Mouse (Mus musculus) spleen, embryonic (tissue): ENCODE measurements at regions not wholly inside any gene's neighbourhood (a gene's known extent, or its start where the extent isn't known, plus 50 kb on each side); places are given as distances from the start of the nearest gene placed in this dataset.

Source experiments
- CTCF ChIA-PET: fragments of 350-600 bp; sonication (Branson Sonifier 250); formaldehyde crosslinking; loops from one replicate; lab custom pipeline; 2022; lab: Charles Lee

DNA sequence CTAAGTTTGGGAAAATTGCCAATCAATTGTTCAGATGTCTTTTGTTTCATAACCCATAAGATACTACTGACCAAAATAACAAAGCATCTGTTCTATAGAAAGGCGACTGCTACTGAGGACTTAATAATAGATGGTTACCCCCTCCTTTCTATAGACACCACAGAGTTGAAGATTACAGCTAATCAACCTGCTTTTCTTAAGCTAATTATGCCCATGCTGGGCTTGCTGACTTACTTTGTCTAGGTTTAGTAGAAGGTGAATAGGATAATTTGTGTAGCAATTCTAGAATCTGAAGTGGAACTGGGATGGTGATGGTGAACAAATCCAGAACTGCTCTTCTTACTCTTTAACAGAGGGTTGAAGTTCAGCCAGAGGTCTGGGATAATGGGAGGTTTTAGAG lies 53.8 kb upstream of the Tbx18 start:
- CTCF ChIA-PET: no interaction called here

DNA sequence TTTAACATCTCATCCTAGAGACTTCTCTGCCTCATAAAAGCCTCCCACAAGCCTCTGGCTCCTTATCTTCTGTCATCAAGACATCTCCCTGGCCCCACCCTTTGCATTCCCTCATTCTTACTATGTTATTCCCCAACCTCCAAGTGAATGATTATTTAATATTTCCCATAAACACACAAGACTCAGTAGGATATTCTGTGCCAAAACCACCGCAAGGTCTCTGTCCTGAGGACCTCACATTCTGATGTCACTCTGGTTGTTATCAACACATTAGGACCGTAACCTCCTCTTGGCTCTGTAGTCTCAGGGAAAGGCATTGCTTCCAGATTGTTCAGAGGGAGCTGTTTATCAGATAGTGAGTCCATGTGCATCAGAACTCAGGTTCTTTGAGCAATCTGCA lies 80.7 kb upstream of the Tbx18 start:
- CTCF ChIA-PET: no interaction called here

DNA sequence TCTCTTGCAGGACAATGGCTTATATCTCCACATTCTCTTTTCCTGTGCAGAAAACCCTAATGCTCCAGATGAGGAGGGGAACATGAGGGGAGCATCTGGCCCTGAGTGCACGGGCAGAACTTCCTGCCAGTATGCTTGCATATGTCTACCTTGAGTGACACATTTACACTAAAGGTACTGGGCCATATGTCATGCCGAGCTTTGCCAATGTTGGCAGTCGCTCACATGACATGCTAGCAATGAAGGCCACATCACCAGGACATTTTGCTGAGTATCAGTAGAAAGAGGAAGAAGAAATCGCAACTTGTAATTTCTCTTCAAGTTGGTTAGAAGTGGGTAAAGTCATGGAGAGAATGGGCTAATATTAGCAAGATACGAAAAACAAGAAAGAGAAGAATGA lies 91.2 kb upstream of the Tbx18 start:
- CTCF ChIA-PET: no interaction called here

DNA sequence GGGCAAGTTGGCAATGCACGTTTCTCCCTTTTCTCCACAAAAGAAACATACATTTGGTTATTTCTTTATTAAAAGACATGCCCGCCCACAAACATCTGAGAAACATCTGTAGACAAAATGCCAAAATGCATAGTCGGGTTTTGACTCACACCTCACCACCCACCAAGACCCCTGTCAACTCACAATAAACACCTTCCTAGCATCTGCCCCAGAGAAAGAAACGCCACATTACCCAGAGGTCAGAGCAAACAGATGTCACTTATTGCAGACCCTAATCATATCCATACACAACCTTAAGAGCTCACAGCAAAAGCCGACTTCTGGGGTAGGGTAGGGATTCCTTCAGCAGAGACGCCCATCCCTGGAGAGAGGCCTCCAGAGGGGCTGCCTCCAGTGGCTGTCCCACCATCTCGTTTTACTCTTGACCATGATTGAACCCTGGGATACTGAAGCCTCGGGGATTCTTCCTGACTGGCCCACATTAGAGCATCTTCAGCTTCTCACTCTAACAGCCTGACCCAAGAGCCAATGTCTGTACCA lies 93.7 kb upstream of the Tbx18 start:
- CTCF ChIA-PET: no interaction called here

DNA sequence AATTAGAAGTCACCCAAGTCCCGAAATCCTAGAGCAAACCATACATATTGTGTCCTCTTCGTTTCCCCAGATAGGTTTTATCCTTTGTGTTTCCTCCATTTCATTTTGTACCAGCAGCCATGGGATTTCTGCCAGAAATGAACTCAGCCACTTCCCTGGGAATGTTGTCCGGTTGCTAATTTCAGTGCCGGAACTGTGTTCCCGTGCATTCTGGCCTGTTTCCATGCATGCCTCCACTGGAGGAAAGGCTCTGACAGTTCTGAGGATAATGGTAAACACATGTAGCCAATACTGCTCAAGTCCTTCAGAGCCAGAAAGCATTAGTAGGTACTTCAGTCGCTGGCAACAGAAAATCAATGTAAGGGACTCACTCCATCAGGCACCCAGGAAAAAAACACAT lies 112.8 kb upstream of the Tbx18 start:
- CTCF ChIA-PET: no interaction called here

DNA sequence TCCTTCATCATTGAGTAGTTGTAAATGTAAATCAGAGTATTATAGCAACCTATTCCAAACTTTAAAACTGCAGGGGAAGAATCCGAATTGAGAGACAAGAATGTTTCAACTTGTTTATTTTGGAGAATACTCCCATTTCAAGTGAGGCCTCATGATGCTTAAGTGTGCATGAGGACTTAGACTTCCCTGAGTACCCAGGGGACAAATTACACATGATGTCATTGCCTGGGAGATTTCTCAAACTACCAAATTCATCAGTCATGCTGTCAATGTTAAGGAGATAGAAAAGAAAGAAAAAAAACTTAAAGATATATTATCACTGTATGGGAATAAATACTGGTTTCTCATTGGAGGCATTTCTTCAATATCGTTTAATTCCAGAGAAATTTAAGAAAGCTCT lies 113.4 kb upstream of the Tbx18 start:
- CTCF ChIA-PET: no interaction called here

DNA sequence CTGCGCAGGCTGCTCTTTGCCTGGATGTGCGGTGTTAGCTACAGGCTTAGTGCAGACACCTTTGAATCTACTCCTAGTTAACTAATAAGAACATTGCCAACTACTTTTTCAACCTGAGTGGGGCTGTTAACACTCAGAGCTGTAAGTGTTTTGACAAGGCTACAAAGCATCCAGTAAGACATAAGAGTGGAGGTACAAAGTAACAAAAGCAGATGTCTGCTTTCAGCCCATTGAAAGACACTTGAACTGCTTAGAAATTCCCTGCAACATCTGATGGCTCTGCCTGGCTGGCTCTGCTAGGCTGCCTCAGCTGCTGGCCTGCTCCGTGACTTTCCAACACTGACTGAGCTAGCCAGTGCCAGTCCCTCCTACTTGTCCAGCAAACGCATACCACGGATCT lies 117.8 kb upstream of the Tbx18 start:
- CTCF ChIA-PET: no interaction called here

DNA sequence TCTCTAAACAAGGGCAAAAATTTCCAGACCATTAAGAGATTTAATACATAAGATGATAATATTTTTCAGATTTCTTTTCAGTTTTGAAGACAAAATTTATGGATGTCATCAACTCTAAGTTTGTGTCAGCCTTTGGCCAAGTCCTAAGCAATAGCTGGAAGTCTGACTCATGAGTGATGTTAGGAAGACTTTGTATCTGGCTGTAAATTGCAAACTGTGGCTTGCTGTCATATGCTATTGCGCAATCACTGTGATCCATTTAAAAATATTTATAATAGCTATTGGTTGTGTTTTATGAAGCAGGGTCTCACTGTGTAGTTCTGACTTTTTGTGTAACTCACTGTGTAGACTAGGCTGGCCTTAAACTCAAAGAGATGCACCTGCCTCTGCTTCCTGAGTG lies 119.1 kb upstream of the Tbx18 start:
- CTCF ChIA-PET: no interaction called here

DNA sequence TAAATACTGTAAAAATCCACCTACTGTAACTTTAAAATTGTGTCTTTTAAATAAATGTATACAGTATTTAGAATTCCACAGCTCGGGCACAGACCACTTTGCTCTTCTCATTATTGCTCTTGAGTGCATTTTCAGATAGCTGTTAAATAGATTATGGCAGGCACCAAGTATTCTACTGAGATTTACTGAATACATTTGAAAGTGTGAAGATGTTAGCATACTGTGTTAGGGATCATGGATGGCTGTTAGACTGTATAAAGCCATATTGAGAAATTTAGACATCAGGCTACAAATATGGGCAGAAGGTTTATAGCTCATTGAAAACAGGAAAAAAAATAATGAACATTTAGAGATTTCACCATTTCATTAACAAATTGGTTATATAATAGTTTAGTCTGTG lies 130.5 kb upstream of the Tbx18 start:
- CTCF ChIA-PET: no interaction called here

DNA sequence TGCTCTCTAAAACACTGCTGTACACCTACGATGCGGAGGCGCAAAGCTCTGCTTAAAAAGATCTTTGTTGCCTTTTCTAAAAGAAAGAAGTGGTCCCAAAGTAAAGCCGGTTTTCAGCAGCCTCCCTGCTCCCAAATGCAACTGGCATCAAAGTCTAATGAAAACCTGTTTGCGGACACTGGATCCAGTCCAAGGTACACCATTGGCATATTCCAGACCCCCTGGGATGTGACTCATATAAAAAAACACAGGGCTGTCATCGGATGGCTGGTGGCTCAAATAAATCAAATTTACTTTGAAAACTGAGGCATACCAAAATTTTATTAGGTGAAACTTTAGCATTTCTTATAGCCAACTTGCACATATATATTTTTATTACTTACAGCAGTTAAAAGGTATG lies 134.2 kb upstream of the Tbx18 start:
- CTCF ChIA-PET: no interaction called here

DNA sequence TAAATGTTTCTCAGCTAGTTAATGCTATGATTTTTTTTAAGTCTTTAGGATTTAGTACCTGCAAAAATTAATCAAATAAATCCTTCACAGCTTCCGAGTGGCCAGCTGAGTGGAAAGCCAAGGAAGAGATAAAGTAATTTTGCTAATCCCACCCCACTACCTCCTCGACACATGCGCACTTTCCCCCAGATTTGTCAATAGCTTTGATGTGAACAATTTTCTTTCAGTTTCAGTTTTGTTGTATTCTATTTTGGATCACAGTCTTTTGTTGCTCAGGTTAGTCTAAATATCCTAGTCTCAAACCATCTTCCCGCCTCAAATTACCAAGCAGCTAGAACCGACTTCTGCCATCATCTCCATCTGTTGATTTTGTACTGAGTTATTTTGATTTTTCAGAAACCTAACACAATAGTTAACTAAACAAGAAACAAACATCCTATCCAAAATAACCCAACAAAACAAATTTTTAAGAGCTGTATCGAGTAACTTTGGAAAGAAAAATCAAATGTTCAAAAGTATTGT lies 141.4 kb upstream of the Tbx18 start:
- CTCF ChIA-PET: no interaction called here

DNA sequence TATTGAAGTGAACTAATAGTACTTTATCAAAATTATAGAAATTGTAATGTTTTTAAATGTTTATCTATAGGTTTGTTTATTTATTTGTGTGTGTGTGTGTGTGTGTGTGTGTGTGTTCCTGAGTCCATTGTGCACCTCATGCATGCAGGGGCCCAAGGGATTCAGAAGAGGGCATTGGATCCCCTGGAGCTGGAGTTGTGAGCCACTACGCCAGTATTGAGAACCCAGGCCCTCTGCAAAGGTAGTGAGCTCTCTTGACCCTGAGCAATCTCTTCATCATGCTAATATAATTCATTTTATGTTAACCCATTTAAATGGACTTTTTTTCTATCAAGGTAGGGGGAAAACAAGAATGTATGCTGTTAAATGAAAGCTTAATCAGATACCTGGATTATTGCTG lies 151.5 kb upstream of the Tbx18 start:
- CTCF ChIA-PET: no interaction called here

DNA sequence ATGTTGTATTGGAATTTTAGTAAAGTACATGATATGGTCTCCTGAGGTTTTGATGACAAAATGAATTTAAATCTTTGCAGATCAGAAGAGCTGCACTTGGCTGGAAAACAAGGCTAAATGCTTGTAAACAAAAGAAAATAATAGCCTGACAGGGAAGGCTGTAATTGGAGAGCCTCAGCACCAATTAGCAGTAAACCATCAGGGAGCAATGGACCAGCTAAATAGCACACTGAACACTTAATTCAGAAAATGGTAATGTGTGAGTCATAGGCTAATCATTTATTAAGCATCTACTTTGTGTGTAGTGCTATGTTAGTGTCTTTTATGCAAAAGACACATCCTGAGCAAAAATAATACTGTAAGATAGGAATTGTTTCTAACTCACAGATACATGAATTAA lies 152.0 kb upstream of the Tbx18 start:
- CTCF ChIA-PET: no interaction called here

DNA sequence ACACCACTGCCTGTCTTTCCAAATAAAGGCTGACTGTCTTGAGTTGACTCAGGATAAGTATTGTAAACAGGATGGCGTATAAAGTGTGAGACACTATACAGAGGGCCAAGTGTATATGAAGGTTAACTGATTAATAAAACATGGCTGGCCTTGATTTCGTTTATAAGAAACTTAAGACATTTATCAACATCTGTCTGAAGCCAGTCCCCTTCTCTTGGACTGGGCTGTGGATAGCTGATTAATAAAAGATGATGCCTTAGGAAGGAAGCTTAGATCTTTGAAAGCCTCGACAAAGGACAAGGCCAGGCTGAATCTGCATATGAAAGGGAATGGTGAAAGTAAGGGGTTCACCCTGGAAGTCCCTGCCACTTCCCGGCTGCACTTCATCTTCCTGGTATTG lies 163.0 kb upstream of the Tbx18 start:
- CTCF ChIA-PET: no interaction called here

DNA sequence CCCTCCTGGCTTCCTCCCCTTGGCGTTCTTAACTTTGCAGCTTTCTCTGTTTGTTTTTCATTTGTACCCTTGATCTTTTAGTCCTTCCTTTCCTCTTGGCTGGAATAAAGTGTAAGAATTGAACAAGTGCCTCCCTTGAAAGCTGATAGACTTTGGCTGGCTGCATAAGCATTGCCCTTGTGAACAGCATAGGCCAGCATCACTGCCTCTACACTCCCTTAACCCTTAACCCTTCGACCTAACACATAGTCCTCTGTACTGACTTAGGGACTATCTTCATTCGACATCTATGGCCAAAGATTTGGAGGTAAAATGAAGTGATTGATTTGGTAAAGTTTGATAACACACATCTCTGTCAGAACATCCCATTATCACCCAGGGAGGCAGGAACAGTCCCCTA lies 163.5 kb upstream of the Tbx18 start:
- CTCF ChIA-PET: no interaction called here

DNA sequence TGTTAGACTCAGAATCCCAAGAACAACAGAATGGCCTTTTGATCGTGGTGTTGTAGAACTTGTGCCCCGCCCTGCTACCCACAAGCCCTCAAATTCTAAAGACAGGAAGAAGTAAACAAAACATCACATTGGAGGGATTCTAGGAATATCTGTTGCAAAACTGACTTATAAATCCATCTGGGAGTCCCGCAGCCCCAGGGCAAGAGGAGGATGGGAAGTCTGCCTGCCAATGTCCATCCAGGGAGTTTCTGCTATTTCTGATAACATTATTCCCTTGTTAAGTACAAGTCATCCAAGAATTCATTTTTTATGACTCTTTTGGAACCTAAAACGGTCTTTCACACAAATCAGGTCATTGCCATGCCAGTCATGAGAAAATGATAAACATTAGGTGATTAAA lies 164.5 kb upstream of the Tbx18 start:
- CTCF ChIA-PET: no interaction called here

DNA sequence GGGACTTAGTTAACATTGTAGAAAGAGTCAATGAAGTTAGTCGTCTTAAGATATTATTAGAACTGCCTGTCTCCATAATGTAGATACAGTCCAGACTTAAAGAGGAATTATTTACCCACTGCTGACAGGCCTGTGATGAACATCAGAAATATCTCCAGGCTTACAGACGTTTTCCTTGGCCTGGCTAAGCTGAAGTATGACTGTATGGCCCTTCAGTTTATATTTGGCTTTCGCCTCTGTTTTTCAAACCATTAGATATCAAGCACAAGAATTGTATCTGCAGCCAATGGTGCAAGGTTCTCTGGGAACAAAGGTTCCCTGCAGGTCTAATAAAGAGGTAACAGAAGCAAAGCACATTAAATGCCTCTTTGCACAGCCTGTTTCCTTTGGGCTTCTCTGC lies 166.3 kb upstream of the Tbx18 start:
- CTCF ChIA-PET: no interaction called here

DNA sequence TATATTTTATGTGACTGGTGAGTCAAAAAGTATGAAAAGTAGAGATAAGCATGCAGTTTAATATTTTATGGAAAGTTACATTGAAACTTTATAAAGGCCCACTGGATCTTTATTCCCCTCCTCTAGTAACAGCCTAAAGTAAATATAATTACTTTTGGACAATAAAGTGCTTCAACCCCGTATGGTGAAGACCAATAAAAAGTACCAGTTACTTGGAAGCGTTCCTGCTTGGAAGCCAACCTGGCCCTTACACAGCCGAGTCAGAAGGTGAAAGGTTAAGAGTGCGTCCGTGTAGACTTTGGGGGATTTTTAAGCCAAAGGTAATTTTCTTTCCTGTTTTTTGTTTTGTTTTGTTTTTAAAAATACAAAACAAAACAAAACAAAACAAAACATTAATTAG lies 168.3 kb upstream of the Tbx18 start:
- CTCF ChIA-PET: no interaction called here

DNA sequence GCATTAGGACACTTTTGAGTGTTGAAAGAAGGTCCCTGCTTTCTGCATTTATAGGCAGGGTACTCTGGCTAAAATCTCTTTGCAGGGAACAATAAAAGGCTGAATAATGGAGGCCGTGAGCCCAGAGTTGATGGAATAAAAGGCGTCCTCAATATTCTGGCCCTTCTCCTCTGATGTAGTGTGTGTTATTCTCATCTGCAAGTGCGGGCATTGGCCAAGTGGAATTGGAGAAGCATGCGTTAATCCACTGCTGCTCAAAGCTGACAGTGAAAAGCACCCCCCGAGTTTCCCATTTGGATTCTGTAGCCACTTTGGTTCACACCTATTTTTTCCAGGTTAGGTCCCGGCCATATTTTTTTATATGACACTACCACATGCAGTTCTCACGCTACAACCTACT lies 168.7 kb upstream of the Tbx18 start:
- CTCF ChIA-PET: no interaction called here

DNA sequence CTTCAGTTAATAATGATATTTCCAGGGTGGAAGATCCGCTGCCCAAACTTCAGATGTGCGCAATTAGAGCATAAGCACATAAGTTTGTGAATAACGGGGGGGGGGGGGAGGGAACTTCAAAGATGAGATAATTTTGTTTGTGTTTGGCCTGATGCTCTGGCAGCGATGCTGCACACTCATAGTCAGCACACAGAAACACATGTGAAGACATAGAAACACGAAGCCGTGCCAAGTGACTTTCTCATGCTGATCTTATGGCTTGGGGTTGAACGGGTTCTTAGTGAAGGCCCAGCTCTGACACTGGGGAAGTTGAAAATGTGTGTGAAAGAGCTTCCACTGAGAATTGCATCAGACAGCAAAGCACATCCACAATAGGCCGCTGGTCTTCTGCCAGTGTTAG lies 190.2 kb upstream of the Tbx18 start:
- CTCF ChIA-PET: no interaction called here

DNA sequence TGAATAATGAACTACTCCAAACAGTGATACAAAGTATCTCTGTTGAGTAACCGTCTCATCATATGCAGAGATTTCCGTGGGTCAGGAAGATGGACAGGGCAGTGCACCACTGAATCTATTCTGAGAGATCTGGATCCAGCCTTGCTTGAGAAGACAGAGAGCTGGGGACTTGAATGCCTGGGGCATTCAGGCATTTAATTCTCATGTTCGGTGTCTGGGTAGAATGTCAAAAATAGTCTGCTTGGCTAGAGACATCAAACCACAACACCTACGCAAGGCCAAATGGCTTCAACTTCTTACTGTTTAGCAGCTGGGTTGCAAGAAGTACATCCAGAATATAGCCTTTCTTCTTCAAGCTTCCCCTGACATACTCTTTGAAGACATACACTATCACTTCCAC lies 194.1 kb upstream of the Tbx18 start:
- CTCF ChIA-PET: no interaction called here

DNA sequence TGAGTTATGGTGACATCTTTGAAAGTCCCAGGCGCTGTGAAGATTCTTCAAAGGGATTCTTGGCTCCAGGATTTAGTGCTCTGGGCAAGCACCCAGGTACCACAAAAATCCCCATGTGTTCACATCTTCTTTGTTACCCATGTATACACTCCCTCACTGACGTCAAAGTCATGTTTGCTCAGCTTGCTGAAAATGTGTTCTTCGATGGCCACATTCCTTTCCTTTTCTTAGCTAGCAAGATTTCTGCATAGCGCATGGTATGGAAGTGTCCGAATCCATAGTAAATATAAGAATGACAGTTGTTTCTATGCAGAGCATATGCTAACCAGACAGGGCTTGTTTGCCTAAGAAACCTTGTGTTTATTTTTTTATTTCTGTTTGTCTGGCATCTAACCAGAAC lies 202.2 kb upstream of the Tbx18 start:
- CTCF ChIA-PET: no interaction called here

DNA sequence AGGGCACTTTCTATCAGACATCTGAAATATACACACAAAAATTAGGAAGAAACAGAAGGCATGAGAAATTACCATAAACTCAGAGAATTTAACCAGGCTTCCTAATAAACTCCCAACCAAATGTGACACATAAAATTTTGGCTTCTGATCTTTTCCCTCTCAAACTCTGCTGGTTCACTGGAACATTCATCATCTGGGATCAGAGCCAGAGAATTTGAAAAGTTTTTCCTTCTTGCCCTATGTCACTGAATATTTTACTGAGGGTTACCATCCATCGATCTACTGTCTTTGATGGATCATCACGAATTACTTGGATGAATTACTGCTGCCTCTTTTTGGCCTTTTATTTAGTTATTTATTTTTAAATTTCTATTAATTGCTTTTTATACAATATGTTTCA lies 221.4 kb upstream of the Tbx18 start:
- CTCF ChIA-PET: no interaction called here

DNA sequence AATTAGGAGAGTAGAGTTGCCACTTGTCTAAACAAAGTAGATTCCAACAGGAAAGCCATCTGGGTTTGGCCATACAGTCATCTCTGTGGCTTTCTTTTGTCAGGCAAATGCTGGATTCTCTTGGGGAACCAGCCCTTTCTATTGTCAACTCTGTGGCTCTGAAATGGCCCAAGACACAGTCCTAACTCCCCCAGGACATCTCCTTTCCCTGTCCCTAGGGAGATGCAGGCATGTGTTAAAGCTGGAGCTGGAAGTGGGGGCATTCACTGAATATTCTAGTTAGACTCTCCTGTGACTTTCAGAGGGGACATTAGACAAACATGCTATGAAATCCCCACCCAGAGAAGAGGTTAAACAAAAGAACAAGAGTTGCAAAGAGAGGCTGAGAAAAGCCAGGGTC lies 223.9 kb upstream of the Tbx18 start:
- CTCF ChIA-PET: no interaction called here

DNA sequence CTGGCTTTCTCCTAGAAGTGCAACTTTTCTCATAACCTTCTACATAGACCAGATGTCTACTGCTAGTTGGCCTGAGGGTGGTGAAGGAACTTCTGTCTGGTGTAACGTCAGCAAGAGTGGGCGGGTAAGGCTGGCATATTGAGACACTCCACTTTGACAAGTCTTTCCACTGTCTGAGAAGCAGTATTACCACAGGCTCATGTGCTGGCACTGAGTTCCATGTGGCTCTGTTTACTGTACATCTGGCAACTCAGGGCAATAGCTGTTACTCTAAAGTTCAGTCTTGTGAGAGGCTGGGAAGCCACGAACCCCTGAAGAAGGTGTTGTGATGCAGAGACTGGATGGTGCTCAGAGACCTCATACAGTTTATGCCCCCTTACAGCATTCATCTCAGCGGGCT lies 230.7 kb upstream of the Tbx18 start:
- CTCF ChIA-PET: no interaction called here
